Mouse (Mus musculus): Measurements from ENCODE around the gene Lin52. TPM values are rescaled to one million over a fixed set of nuclear protein-coding genes. Genes with fewer than 3 reads are reported as not detected.
A peak's percentile ranks its signal among the peaks of the same experiment; 100 is the strongest.

Lin52 gene
- 17.2 and 24.5 TPM in 2 replicates for polyA plus RNA-seq (2012; rRNA removed)

DNA sequence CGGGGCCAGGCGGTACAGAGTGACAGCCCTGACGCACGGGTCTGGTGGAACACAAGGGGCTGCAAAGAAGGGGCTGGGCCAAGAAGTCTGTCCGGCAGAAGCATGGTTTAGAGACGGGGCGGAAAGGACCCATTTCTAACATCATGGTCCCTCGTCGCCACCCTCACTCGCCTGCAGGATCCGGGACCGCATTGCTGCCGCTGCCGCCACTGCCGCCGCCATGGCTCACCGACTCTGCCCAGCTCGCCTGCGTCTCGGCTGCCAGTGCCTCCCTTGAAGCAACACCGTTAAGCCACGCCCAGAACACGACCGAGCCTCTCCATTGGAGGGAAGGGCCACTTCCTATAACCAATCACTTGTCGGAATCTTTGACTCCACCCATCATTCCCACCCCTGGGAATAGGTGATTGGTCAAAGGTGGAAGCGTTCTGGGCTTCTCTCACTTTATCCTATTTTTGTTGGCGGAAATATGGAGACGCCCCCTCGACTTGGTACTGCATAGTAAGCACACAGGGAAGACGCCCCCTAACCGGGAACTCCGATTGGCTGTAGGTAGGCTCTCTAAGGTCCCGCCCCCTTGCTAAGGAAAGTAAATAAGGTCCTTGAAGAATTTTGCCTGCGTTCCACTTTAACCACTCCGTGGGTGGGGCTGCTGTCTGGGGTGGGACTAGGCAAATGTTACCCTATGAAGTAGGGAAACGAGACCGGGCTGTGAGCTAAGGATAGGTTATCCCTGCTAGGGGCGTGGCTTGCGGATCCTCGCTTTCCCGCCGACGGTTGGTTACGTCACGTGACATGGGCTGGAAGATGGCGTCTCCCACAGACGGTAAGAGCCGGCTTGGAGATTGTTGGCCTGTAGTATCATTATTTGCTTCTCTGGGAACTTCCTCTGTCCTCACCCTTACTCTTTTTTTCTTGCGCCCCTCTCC, at the start of gene Lin52, which contains the start of gene Aldh6a1:
Gene Lin52 (plus strand): TSS at position 705 of the 929 bp plus-strand sequence.
Gene Aldh6a1 (minus strand): TSS at position 287 of the 929 bp plus-strand sequence.
- under 1% methylated on average over 49 of the region's 49 CpGs for WGBS
- DNase-seq = peak; percentile 95

DNA sequence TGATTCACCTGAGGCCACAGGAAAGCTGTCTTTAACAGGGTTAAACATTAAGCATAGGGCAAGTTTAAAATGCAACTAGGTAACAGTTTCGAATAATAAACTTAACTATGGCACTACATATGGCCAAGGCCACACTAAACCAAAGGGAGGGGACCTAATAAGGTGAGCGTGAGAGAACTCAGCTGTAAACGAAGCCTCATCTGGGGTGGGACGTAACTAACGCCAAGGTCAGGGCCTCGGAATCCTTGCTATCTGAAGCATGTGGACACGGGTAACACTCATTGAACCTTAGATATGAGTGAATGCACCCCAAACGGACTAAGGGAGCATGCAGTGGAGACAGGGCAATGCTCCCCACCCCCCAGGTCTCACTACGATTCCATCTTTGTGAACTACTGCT, 48.3 kb upstream of the Lin52 start:
- Histone ChIP-seq H3K4me3 (ENCODE audit: control insufficient read depth, insufficient read depth, low read length) (no peak overlapping the region), H3K27me3 (ENCODE audit: control insufficient read depth, insufficient read depth, low read length) (no peaks in the 10 kb centered on the region), H3K27ac (ENCODE audit: control insufficient read depth, insufficient read depth, low read length) (no peak overlapping the region), H3K36me3 (ENCODE audit: control insufficient read depth, insufficient read depth, low read length) (peaks cover 10% of the 10 kb centered on the region; the same call in 1 of the 2 replicates), H3K4me1 (replicated peaks; ENCODE audit: control insufficient read depth, insufficient read depth, low read length) (peaks cover 6% of the 10 kb centered on the region)
- 95% methylated on average over 9 of the region's 9 CpGs for WGBS
- DNase-seq = no peak
- TF ChIP-seq POLR2A (IDR thresholded peaks at IDR 0.05; ENCODE audit: control insufficient read depth, extremely low read depth, insufficient read depth, low read length, poor library complexity) (no peak), CTCF (IDR thresholded peaks at IDR 0.05; ENCODE audit: borderline replicate concordance, control insufficient read depth, extremely low read depth, insufficient read depth, low read length, poor library complexity) (no peak)

More for the DNA sequence above, at the start of gene Lin52, which contains the start of gene Aldh6a1:
- peak within 1 kb of the TSS; percentile 56 for H3K27ac ChIP-seq (ENCODE audit: control insufficient read depth, insufficient read depth, low read length)
- TF ChIP-seq CTCF (IDR thresholded peaks at IDR 0.05; ENCODE audit: borderline replicate concordance, control insufficient read depth, extremely low read depth, insufficient read depth, low read length, poor library complexity) (0 out of 2 replicates have a peak, but pooled peaks have one; percentile 19), POLR2A (IDR thresholded peaks at IDR 0.05; ENCODE audit: control insufficient read depth, extremely low read depth, insufficient read depth, low read length, poor library complexity) (peak; percentile 79)
- peaks cover 9% of the 10 kb centered on the region; the same call in 1 of the 2 replicates for H3K4me1 ChIP-seq (replicated peaks; ENCODE audit: control insufficient read depth, insufficient read depth, low read length)
- no peaks in the 10 kb centered on the region for H3K27me3 ChIP-seq (ENCODE audit: control insufficient read depth, insufficient read depth, low read length)
- H3K4me3 ChIP-seq (ENCODE audit: control insufficient read depth, insufficient read depth, low read length) = peak within 1 kb of the TSS; percentile 80
- H3K36me3 ChIP-seq (ENCODE audit: control insufficient read depth, insufficient read depth, low read length) = no peaks in the 10 kb centered on the region

DNA sequence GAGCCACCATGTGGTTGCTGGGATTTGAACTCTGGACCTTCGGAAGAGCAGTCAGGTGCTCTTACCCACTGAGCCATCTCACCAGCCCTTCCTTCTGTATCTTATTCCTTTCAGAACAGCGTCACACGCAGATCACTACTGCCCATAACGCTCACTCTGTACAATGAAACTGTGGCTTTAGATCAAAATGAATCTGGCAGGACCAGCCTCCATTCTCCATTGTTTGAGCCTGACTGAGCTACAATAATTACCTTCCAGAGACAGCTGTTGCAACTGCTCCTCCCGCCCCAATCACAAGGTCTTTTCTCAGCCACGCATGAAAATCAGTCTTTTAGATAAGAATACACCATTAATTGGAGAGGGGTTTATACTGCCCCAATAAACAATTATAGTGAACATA, 46.7 kb upstream of the Lin52 start:
- DNase-seq = no peak
- TF ChIP-seq POLR2A (IDR thresholded peaks at IDR 0.05; ENCODE audit: control insufficient read depth, extremely low read depth, insufficient read depth, low read length, poor library complexity) (no peak), CTCF (IDR thresholded peaks at IDR 0.05; ENCODE audit: borderline replicate concordance, control insufficient read depth, extremely low read depth, insufficient read depth, low read length, poor library complexity) (no peak)
- Histone ChIP-seq H3K4me3 (ENCODE audit: control insufficient read depth, insufficient read depth, low read length) (no peak overlapping the region), H3K27me3 (ENCODE audit: control insufficient read depth, insufficient read depth, low read length) (no peaks in the 10 kb centered on the region), H3K27ac (ENCODE audit: control insufficient read depth, insufficient read depth, low read length) (no peak overlapping the region), H3K4me1 (replicated peaks; ENCODE audit: control insufficient read depth, insufficient read depth, low read length) (peaks cover 9% of the 10 kb centered on the region), H3K36me3 (ENCODE audit: control insufficient read depth, insufficient read depth, low read length) (peaks cover 10% of the 10 kb centered on the region; the same call in 1 of the 2 replicates)
- 98% methylated on average over 6 of the region's 6 CpGs for WGBS

GRCm38 (mm10) chr12:84407259-84407658, 44.0 kb upstream of the Lin52 start:
- TF ChIP-seq CTCF (IDR thresholded peaks at IDR 0.05; ENCODE audit: borderline replicate concordance, control insufficient read depth, extremely low read depth, insufficient read depth, low read length, poor library complexity) = no peak
- no peak for TF ChIP-seq POLR2A (IDR thresholded peaks at IDR 0.05; ENCODE audit: control insufficient read depth, extremely low read depth, insufficient read depth, low read length, poor library complexity)
- 65% methylated on average over 4 of the region's 4 CpGs for WGBS
- Histone ChIP-seq H3K36me3 (ENCODE audit: control insufficient read depth, insufficient read depth, low read length) (peaks cover 6% of the 10 kb centered on the region; the same call in 1 of the 2 replicates), H3K4me1 (replicated peaks; ENCODE audit: control insufficient read depth, insufficient read depth, low read length) (peaks cover 10% of the 10 kb centered on the region), H3K27ac (ENCODE audit: control insufficient read depth, insufficient read depth, low read length) (peak overlapping the region; percentile 61; the same call in 1 of the 2 replicates), H3K4me3 (ENCODE audit: control insufficient read depth, insufficient read depth, low read length) (no peak overlapping the region), H3K27me3 (ENCODE audit: control insufficient read depth, insufficient read depth, low read length) (no peaks in the 10 kb centered on the region)
- no peak for DNase-seq

GRCm38 (mm10) chr12:84407874-84408818, 43.1 kb upstream of the Lin52 start:
- DNase-seq = peak; percentile 82
- Histone ChIP-seq H3K4me3 (ENCODE audit: control insufficient read depth, insufficient read depth, low read length) (peak overlapping the region; percentile 75), H3K27me3 (ENCODE audit: control insufficient read depth, insufficient read depth, low read length) (no peaks in the 10 kb centered on the region), H3K4me1 (replicated peaks; ENCODE audit: control insufficient read depth, insufficient read depth, low read length) (peaks cover 10% of the 10 kb centered on the region), H3K27ac (ENCODE audit: control insufficient read depth, insufficient read depth, low read length) (peak overlapping the region; percentile 86), H3K36me3 (ENCODE audit: control insufficient read depth, insufficient read depth, low read length) (no peaks in the 10 kb centered on the region)
- TF ChIP-seq CTCF (IDR thresholded peaks at IDR 0.05; ENCODE audit: borderline replicate concordance, control insufficient read depth, extremely low read depth, insufficient read depth, low read length, poor library complexity) = no peak
- TF ChIP-seq POLR2A (IDR thresholded peaks at IDR 0.05; ENCODE audit: control insufficient read depth, extremely low read depth, insufficient read depth, low read length, poor library complexity) = no peak
- under 1% methylated on average over 48 of the region's 52 CpGs for WGBS
